Mouse (Mus musculus) intestine, embryonic 14.5 days (tissue): ENCODE measurements at regions not wholly inside any gene's neighbourhood (a gene's known extent, or its start where the extent isn't known, plus 50 kb on each side); places are given as distances from the start of the nearest gene placed in this dataset.
"Not testable (repeated sequence)": the region's sequence is repeated elsewhere in the genome, so short reads cannot be mapped to it uniquely, and the experiment has no call there.

ENCODE experiments used
- ATAC-seq: fragments of 200-750 bp; cut with Nextera tagmentation; replicated peaks from 2 replicates; pipeline ENCODE4 v1.8.0; 2017; ENCODE audit warnings: low read depth, moderate number of reproducible peaks, moderate TSS enrichment, moderate library complexity; ENCODE audit not compliant: low FRiP score, low TSS enrichment
- DNase-seq: peaks from one replicate; pipeline ENCODE4 v3.0.0-alpha.2; 2018; ENCODE audit warnings: low spot score
- H3K27ac ChIP-seq: fragments of 300-500 bp; sonication (generic); 2 replicates; pipeline ENCODE4 v1.5.1; 2014; ENCODE audit warnings: low read depth, mild to moderate bottlenecking, control low read depth
- H3K27me3 ChIP-seq: fragments of 300-500 bp; sonication (generic); replicated peaks from 2 replicates; pipeline ENCODE4 v1.6.1; 2014; ENCODE audit warnings: low read length, control low read depth; ENCODE audit not compliant: control insufficient read depth, insufficient read depth
- H3K36me3 ChIP-seq: fragments of 300-500 bp; sonication (generic); 2 replicates; pipeline ENCODE4 v1.6.1; 2014; ENCODE audit warnings: low read length, control low read depth; ENCODE audit not compliant: control insufficient read depth, insufficient read depth
- H3K4me1 ChIP-seq: fragments of 300-500 bp; sonication (generic); replicated peaks from 2 replicates; pipeline ENCODE4 v1.6.1; 2014; ENCODE audit warnings: low read length, control low read depth, mixed read lengths; ENCODE audit not compliant: control insufficient read depth, insufficient read depth
- H3K4me2 ChIP-seq: fragments of 300-500 bp; sonication (generic); 2 replicates; pipeline ENCODE4 v1.6.1; 2014; ENCODE audit warnings: low read length
- H3K4me3 ChIP-seq: fragments of 300-500 bp; sonication (generic); 2 replicates; pipeline ENCODE4 v1.5.1; 2014; ENCODE audit warnings: low read depth, low read length, control low read depth, mixed read lengths
- H3K9ac ChIP-seq: fragments of 300-500 bp; sonication (generic); 2 replicates; pipeline ENCODE4 v1.6.1; 2014; ENCODE audit warnings: mild to moderate bottlenecking, low read length
- H3K9me3 ChIP-seq: fragments of 300-500 bp; sonication (generic); 2 replicates; pipeline ENCODE4 v1.6.1; 2016; ENCODE audit warnings: low read length, control low read depth; ENCODE audit not compliant: control insufficient read depth
- WGBS: fragments of 180-500 bp; shearing (Covaris S2); extraction: QIAGEN DNeasy Blood & Tissue Kit; methylation state at CpG from one replicate; pipeline ENCODE4 v1.1.7; 2014; 5-methylcytosine and 5-hydroxymethylcytosine counted together

GRCm38 (mm10) chr8:26635701-26636100, 341.4 kb upstream of the Zfp703 start:
- DNase-seq (peak; percentile 31), ATAC-seq (no peak)
- H3K27ac ChIP-seq: no peak overlapping the region
- H3K9ac ChIP-seq: no peak overlapping the region
- H3K9me3 ChIP-seq: no peaks in the 10 kb centered on the region
- no peaks in the 10 kb centered on the region for H3K4me1 ChIP-seq
- no peaks in the 10 kb centered on the region for H3K36me3 ChIP-seq
- no peak overlapping the region for H3K4me2 ChIP-seq
- WGBS: 57% methylated on average over 1 of the region's 1 CpGs
- H3K27me3 ChIP-seq: no peaks in the 10 kb centered on the region
- no peak overlapping the region for H3K4me3 ChIP-seq

GRCm38 (mm10) chr8:26645375-26645774, 331.8 kb upstream of the Zfp703 start:
- H3K4me1 ChIP-seq, ATAC-seq, H3K4me2 ChIP-seq, H3K27ac ChIP-seq, H3K27me3 ChIP-seq, DNase-seq, H3K36me3 ChIP-seq, H3K4me3 ChIP-seq, H3K9ac ChIP-seq, H3K9me3 ChIP-seq: not testable (repeated sequence)
- WGBS: 82% methylated on average over 7 of the region's 7 CpGs

- Histone ChIP-seq H3K27me3 (0 out of 2 replicates have a peak, but pooled peaks cover 5% of the 10 kb centered on the region), H3K4me3 (no peak overlapping the region), H3K36me3 (no peaks in the 10 kb centered on the region), H3K4me2 (no peak overlapping the region), H3K9me3 (no peaks in the 10 kb centered on the region), H3K27ac (no peak overlapping the region), H3K9ac (no peak overlapping the region), H3K4me1 (no peaks in the 10 kb centered on the region)
- DNase-seq (no peak), ATAC-seq (no peak)
- 33% methylated on average over 1 of the region's 1 CpGs for WGBS
These were observed 326.8 kb upstream of the Zfp703 start for GRCm38 (mm10) chr8:26650287-26650686.

- peaks cover 11% of the 10 kb centered on the region; the same call in 1 of the 2 replicates for H3K4me1 ChIP-seq
- H3K36me3 ChIP-seq: no peaks in the 10 kb centered on the region
- no peak overlapping the region for H3K4me2 ChIP-seq
- H3K4me3 ChIP-seq: no peak overlapping the region
- H3K27ac ChIP-seq: peak overlapping the region; percentile 22; the same call in 1 of the 2 replicates
- ATAC-seq (peak; percentile 90), DNase-seq (no peak)
- 0 out of 2 replicates have a peak, but pooled peaks cover 5% of the 10 kb centered on the region for H3K27me3 ChIP-seq
- H3K9me3 ChIP-seq: no peaks in the 10 kb centered on the region
- WGBS: 15% methylated on average over 8 of the region's 8 CpGs
- H3K9ac ChIP-seq: no peak overlapping the region
These were observed 321.2 kb upstream of the Zfp703 start for GRCm38 (mm10) chr8:26655897-26656296.

- ATAC-seq (peak; percentile 51), DNase-seq (peak; percentile 75)
- WGBS: 34% methylated on average over 13 of the region's 13 CpGs
- no peaks in the 10 kb centered on the region for H3K9me3 ChIP-seq
- 0 out of 2 replicates have a peak, but pooled peaks cover 5% of the 10 kb centered on the region for H3K27me3 ChIP-seq
- no peaks in the 10 kb centered on the region for H3K36me3 ChIP-seq
- no peak overlapping the region for H3K9ac ChIP-seq
- H3K27ac ChIP-seq: peak overlapping the region; percentile 22; the same call in 1 of the 2 replicates
- H3K4me3 ChIP-seq: no peak overlapping the region
- H3K4me2 ChIP-seq: no peak overlapping the region
- H3K4me1 ChIP-seq: peaks cover 11% of the 10 kb centered on the region; the same call in 1 of the 2 replicates
These were observed 320.6 kb upstream of the Zfp703 start for GRCm38 (mm10) chr8:26656310-26657075.

GRCm38 (mm10) chr8:26659381-26659780, 317.7 kb upstream of the Zfp703 start:
- 42% methylated on average over 1 of the region's 1 CpGs for WGBS
- Histone ChIP-seq H3K27me3 (0 out of 2 replicates have a peak, but pooled peaks cover 2% of the 10 kb centered on the region), H3K27ac (no peak overlapping the region), H3K4me2 (no peak overlapping the region), H3K9me3 (no peaks in the 10 kb centered on the region), H3K4me3 (no peak overlapping the region), H3K4me1 (peaks cover 11% of the 10 kb centered on the region; the same call in 1 of the 2 replicates), H3K9ac (no peak overlapping the region), H3K36me3 (no peaks in the 10 kb centered on the region)
- no peak for DNase-seq
- no peak for ATAC-seq

- WGBS: 77% methylated on average over 3 of the region's 3 CpGs
- H3K4me3 ChIP-seq: no peak overlapping the region
- no peak overlapping the region for H3K9ac ChIP-seq
- no peaks in the 10 kb centered on the region for H3K36me3 ChIP-seq
- peaks cover 18% of the 10 kb centered on the region for H3K4me1 ChIP-seq
- no peak overlapping the region for H3K27ac ChIP-seq
- no peak for ATAC-seq
- no peaks in the 10 kb centered on the region for H3K9me3 ChIP-seq
- H3K4me2 ChIP-seq: no peak overlapping the region
- H3K27me3 ChIP-seq: no peaks in the 10 kb centered on the region
- no peak for DNase-seq
These were observed 307.6 kb upstream of the Zfp703 start for GRCm38 (mm10) chr8:26669541-26669940.

GRCm38 (mm10) chr8:26672486-26673395, 304.4 kb upstream of the Zfp703 start:
- H3K36me3 ChIP-seq: no peaks in the 10 kb centered on the region
- no peak overlapping the region for H3K4me3 ChIP-seq
- DNase-seq (peak; percentile 61), ATAC-seq (peak; percentile 80)
- WGBS: 17% methylated on average over 9 of the region's 9 CpGs
- H3K27ac ChIP-seq: no peak overlapping the region
- H3K9ac ChIP-seq: no peak overlapping the region
- no peaks in the 10 kb centered on the region for H3K9me3 ChIP-seq
- peaks cover 18% of the 10 kb centered on the region for H3K4me1 ChIP-seq
- H3K27me3 ChIP-seq: no peaks in the 10 kb centered on the region
- no peak overlapping the region for H3K4me2 ChIP-seq
